Mouse (Mus musculus): ENCODE measurements around the gene Nck2.
A peak's percentile ranks its signal among the peaks of the same experiment; 100 is the strongest.
"Not testable (repeated sequence)": the region's sequence is repeated elsewhere in the genome, so short reads cannot be mapped to it uniquely, and the experiment has no call there.

Nck2 gene

GRCm38 (mm10) chr1:43534060-43534760, 89.8 kb downstream of the Nck2 start:
- DNase-seq (ENCODE audit: low spot score in 2 of 2), result no peak

GRCm38 (mm10) chr1:43535519-43536000, 91.2 kb downstream of the Nck2 start:
- DNase-seq (ENCODE audit: low spot score in 2 of 2), result no peak

- DNase-seq (ENCODE audit: low spot score in 2 of 2), result no peak
These were observed 91.9 kb downstream of the Nck2 start for GRCm38 (mm10) chr1:43536266-43536665.

- no peak for DNase-seq (ENCODE audit: low spot score in 2 of 2)
These were observed 92.6 kb downstream of the Nck2 start for GRCm38 (mm10) chr1:43537021-43537420.

GRCm38 (mm10) chr1:43537496-43537895, 93.1 kb downstream of the Nck2 start:
- DNase-seq (ENCODE audit: low spot score in 2 of 2), result no peak

- DNase-seq (ENCODE audit: low spot score in 2 of 2), result no peak
These were observed 94.3 kb downstream of the Nck2 start for GRCm38 (mm10) chr1:43538716-43539115.

- DNase-seq (ENCODE audit: low spot score in 2 of 2), result no peak
These were observed 95.5 kb downstream of the Nck2 start for GRCm38 (mm10) chr1:43539689-43540380.

- DNase-seq (ENCODE audit: low spot score in 2 of 2), result peak; percentile 50 to 62
These were observed 98.0 kb downstream of the Nck2 start for GRCm38 (mm10) chr1:43542339-43542738.

GRCm38 (mm10) chr1:43547644-43548043, 103.3 kb downstream of the Nck2 start:
- no peak for DNase-seq (ENCODE audit: low spot score in 2 of 2)

- DNase-seq (ENCODE audit: low spot score in 2 of 2), result no peak
These were observed 104.4 kb downstream of the Nck2 start for GRCm38 (mm10) chr1:43548749-43549148.

GRCm38 (mm10) chr1:43550525-43550924, 106.1 kb downstream of the Nck2 start:
- DNase-seq (ENCODE audit: low spot score in 2 of 2), result no peak

- not testable (repeated sequence) for DNase-seq (ENCODE audit: low spot score in 2 of 2)
These were observed 109.8 kb downstream of the Nck2 start for GRCm38 (mm10) chr1:43553989-43554679.

GRCm38 (mm10) chr1:43555222-43555974, 111.0 kb downstream of the Nck2 start:
- DNase-seq (ENCODE audit: low spot score in 2 of 2), result no peak

- DNase-seq (ENCODE audit: low spot score in 2 of 2), result no peak
These were observed 114.0 kb downstream of the Nck2 start for GRCm38 (mm10) chr1:43558329-43558728.

GRCm38 (mm10) chr1:43559043-43559692, 114.8 kb downstream of the Nck2 start:
- peak in 1 of 2 experiments; percentile 39 for DNase-seq (ENCODE audit: low spot score in 2 of 2)

- DNase-seq (ENCODE audit: low spot score in 2 of 2), result no peak
These were observed 116.7 kb downstream of the Nck2 start for GRCm38 (mm10) chr1:43561085-43561484.

GRCm38 (mm10) chr1:43562002-43562666, 117.8 kb downstream of the Nck2 start:
- DNase-seq (ENCODE audit: low spot score in 2 of 2), result no peak

GRCm38 (mm10) chr1:43565260-43565659, 120.9 kb downstream of the Nck2 start:
- no peak for DNase-seq (ENCODE audit: low spot score in 2 of 2)

- DNase-seq (ENCODE audit: low spot score in 2 of 2), result no peak
These were observed 122.4 kb downstream of the Nck2 start for GRCm38 (mm10) chr1:43566677-43567377.

- no peak for DNase-seq (ENCODE audit: low spot score in 2 of 2)
These were observed 124.4 kb downstream of the Nck2 start for GRCm38 (mm10) chr1:43568824-43569223.
